Mouse (Mus musculus) thymus, postnatal 4 days (tissue): ENCODE data around the gene Hvcn1.

Source experiments
- DNase-seq: peaks from one replicate; pipeline ENCODE4 v3.0.0; 2021

Hvcn1 gene

GRCm38 (mm10) chr5:122274785-122275184, 68.2 kb downstream of the Hvcn1 start:
- DNase-seq, result peak; percentile 85

GRCm38 (mm10) chr5:122278946-122279345, 72.3 kb downstream of the Hvcn1 start:
- DNase-seq, result no peak

GRCm38 (mm10) chr5:122279799-122280421, 73.3 kb downstream of the Hvcn1 start:
- DNase-seq, result no peak

GRCm38 (mm10) chr5:122280422-122280826, 73.8 kb downstream of the Hvcn1 start:
- DNase-seq, result no peak

GRCm38 (mm10) chr5:122280827-122281462, 74.3 kb downstream of the Hvcn1 start:
- no peak for DNase-seq

GRCm38 (mm10) chr5:122283828-122284182, 77.2 kb downstream of the Hvcn1 start:
- no peak for DNase-seq

GRCm38 (mm10) chr5:122284183-122285028, 77.8 kb downstream of the Hvcn1 start, which contains the start of gene Pptc7:
Gene Pptc7, plus strand, starts transcription at chr5:122284365.
- DNase-seq, result peak; percentile 98

GRCm38 (mm10) chr5:122285029-122285766, 78.6 kb downstream of the Hvcn1 start:
- peak; percentile 81 for DNase-seq

- DNase-seq, result no peak
These were observed 79.2 kb downstream of the Hvcn1 start for GRCm38 (mm10) chr5:122285767-122286150.

- peak; percentile 55 for DNase-seq
These were observed 79.6 kb downstream of the Hvcn1 start for GRCm38 (mm10) chr5:122286191-122286590.

GRCm38 (mm10) chr5:122287026-122287425, 80.4 kb downstream of the Hvcn1 start:
- DNase-seq, result no peak

- DNase-seq, result no peak
These were observed 81.7 kb downstream of the Hvcn1 start for GRCm38 (mm10) chr5:122288147-122288811.

GRCm38 (mm10) chr5:122291149-122291548, 84.5 kb downstream of the Hvcn1 start:
- peak; percentile 62 for DNase-seq
